Mouse (Mus musculus): ENCODE data around the gene Senp5. TPM values are rescaled to one million over a fixed set of nuclear protein-coding genes. Genes with fewer than 3 reads are reported as not detected.

The Senp5 gene
- polyA plus RNA-seq, 1 experiment = 25.6 TPM

- Histone ChIP-seq H3K27me3 (ENCODE audit: control insufficient read depth, insufficient read depth, low read length, poor library complexity, severe bottlenecking) (peaks cover 3% of the 10 kb centered on the region; the same call in 1 of the 2 replicates), H3K9ac (ENCODE audit: low read depth, poor library complexity, severe bottlenecking) (no peak overlapping the region), H3K4me1 (ENCODE audit: control insufficient read depth, insufficient read depth, low read length) (peaks cover 3% of the 10 kb centered on the region), H3K4me3 (ENCODE audit: low read depth, low read length) (no peak overlapping the region), H3K36me3 (ENCODE audit: control insufficient read depth, insufficient read depth, low read length, poor library complexity, severe bottlenecking) (no peaks in the 10 kb centered on the region), H3K9me3 (replicated peaks; ENCODE audit: control insufficient read depth, insufficient read depth, low read length, poor library complexity, severe bottlenecking) (no peaks in the 10 kb centered on the region), H3K27ac (ENCODE audit: insufficient read depth, low read length) (no peak overlapping the region)
- TF ChIP-seq CTCF (IDR thresholded peaks at IDR 0.05; ENCODE audit: low read depth, low read length) (no peak), POLR2A (IDR thresholded peaks at IDR 0.05; ENCODE audit: insufficient read depth, low read length) (no peak), EP300 (IDR thresholded peaks at IDR 0.05; ENCODE audit: insufficient read depth, low read depth, low read length) (no peak)
Observed at GRCm38 (mm10) chr16:31938856-31939255, 64.2 kb downstream of the Senp5 start.

DNA sequence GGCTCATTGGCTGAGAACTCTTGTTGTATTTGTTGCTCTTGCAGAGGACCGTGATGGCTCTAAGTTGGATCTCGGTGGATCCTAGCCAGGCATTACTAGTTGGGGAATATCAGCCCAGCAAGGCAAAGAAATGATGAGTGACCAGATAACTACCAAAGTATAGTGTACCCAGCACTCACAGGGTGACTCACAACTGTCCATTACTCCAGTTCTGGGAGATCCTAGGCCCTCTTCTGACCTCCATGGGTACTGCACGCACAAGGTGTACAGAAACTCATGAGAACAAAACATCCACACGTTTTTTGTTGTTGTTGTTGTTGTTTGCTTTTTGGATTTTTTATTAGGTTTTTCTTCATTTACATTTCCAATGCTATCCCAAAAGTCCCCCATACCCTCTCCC is 66.5 kb downstream of the Senp5 start:
- Histone ChIP-seq H3K27me3 (ENCODE audit: control insufficient read depth, insufficient read depth, low read length, poor library complexity, severe bottlenecking) (peaks cover 3% of the 10 kb centered on the region; the same call in 1 of the 2 replicates), H3K4me1 (ENCODE audit: control insufficient read depth, insufficient read depth, low read length) (peaks cover 3% of the 10 kb centered on the region), H3K27ac (ENCODE audit: insufficient read depth, low read length) (no peak overlapping the region), H3K36me3 (ENCODE audit: control insufficient read depth, insufficient read depth, low read length, poor library complexity, severe bottlenecking) (no peaks in the 10 kb centered on the region), H3K9ac (ENCODE audit: low read depth, poor library complexity, severe bottlenecking) (no peak overlapping the region), H3K4me3 (ENCODE audit: low read depth, low read length) (no peak overlapping the region), H3K9me3 (replicated peaks; ENCODE audit: control insufficient read depth, insufficient read depth, low read length, poor library complexity, severe bottlenecking) (no peaks in the 10 kb centered on the region)
- TF ChIP-seq EP300 (IDR thresholded peaks at IDR 0.05; ENCODE audit: insufficient read depth, low read depth, low read length) (no peak), POLR2A (IDR thresholded peaks at IDR 0.05; ENCODE audit: insufficient read depth, low read length) (no peak), CTCF (IDR thresholded peaks at IDR 0.05; ENCODE audit: low read depth, low read length) (no peak)

- H3K9me3 ChIP-seq (replicated peaks; ENCODE audit: control insufficient read depth, insufficient read depth, low read length, poor library complexity, severe bottlenecking) = no peaks in the 10 kb centered on the region
- H3K36me3 ChIP-seq (ENCODE audit: control insufficient read depth, insufficient read depth, low read length, poor library complexity, severe bottlenecking) = no peaks in the 10 kb centered on the region
- TF ChIP-seq POLR2A (IDR thresholded peaks at IDR 0.05; ENCODE audit: insufficient read depth, low read length) = no peak
- TF ChIP-seq CTCF (IDR thresholded peaks at IDR 0.05; ENCODE audit: low read depth, low read length) = no peak
- TF ChIP-seq EP300 (IDR thresholded peaks at IDR 0.05; ENCODE audit: insufficient read depth, low read depth, low read length) = no peak
- H3K27ac ChIP-seq (ENCODE audit: insufficient read depth, low read length) = no peak overlapping the region
- H3K4me1 ChIP-seq (ENCODE audit: control insufficient read depth, insufficient read depth, low read length) = peaks cover 2% of the 10 kb centered on the region
- H3K4me3 ChIP-seq (ENCODE audit: low read depth, low read length) = peak overlapping the region; percentile 17
- no peak overlapping the region for H3K9ac ChIP-seq (ENCODE audit: low read depth, poor library complexity, severe bottlenecking)
- H3K27me3 ChIP-seq (ENCODE audit: control insufficient read depth, insufficient read depth, low read length, poor library complexity, severe bottlenecking) = peaks cover 3% of the 10 kb centered on the region; the same call in 1 of the 2 replicates
Observed at GRCm38 (mm10) chr16:31935091-31935979, 67.8 kb downstream of the Senp5 start.

DNA sequence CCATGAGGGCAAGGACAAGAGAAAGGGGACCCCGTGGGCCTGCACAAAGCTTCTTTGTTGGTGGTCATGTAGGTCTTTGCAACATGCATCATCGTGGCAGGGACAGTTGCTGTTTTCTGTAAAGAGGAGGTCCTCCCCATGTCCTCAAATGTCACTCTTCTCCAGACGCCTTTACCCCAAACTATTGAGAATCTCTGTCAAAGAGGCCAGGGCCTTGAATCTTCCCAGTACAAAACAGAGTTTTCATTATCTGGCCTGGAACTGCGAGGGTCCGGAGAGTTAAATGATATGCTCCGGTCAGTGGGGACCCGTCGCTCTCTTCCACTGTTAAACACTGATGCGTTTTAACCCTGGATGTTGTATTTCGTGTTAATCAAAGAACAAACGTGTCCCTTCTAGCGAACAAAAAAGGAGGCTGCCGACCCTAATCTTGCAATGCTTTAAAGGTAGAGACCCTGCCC is 68.5 kb downstream of the Senp5 start:
- Histone ChIP-seq H3K4me3 (ENCODE audit: low read depth, low read length) (peak overlapping the region; percentile 17; the same call in 1 of the 2 replicates), H3K9ac (ENCODE audit: low read depth, poor library complexity, severe bottlenecking) (no peak overlapping the region), H3K9me3 (replicated peaks; ENCODE audit: control insufficient read depth, insufficient read depth, low read length, poor library complexity, severe bottlenecking) (no peaks in the 10 kb centered on the region), H3K27me3 (ENCODE audit: control insufficient read depth, insufficient read depth, low read length, poor library complexity, severe bottlenecking) (peaks cover 3% of the 10 kb centered on the region; the same call in 1 of the 2 replicates), H3K27ac (ENCODE audit: insufficient read depth, low read length) (no peak overlapping the region), H3K36me3 (ENCODE audit: control insufficient read depth, insufficient read depth, low read length, poor library complexity, severe bottlenecking) (no peaks in the 10 kb centered on the region), H3K4me1 (ENCODE audit: control insufficient read depth, insufficient read depth, low read length) (peaks cover 2% of the 10 kb centered on the region)
- TF ChIP-seq POLR2A (IDR thresholded peaks at IDR 0.05; ENCODE audit: insufficient read depth, low read length) (no peak), CTCF (IDR thresholded peaks at IDR 0.05; ENCODE audit: low read depth, low read length) (no peak), EP300 (IDR thresholded peaks at IDR 0.05; ENCODE audit: insufficient read depth, low read depth, low read length) (no peak)

DNA sequence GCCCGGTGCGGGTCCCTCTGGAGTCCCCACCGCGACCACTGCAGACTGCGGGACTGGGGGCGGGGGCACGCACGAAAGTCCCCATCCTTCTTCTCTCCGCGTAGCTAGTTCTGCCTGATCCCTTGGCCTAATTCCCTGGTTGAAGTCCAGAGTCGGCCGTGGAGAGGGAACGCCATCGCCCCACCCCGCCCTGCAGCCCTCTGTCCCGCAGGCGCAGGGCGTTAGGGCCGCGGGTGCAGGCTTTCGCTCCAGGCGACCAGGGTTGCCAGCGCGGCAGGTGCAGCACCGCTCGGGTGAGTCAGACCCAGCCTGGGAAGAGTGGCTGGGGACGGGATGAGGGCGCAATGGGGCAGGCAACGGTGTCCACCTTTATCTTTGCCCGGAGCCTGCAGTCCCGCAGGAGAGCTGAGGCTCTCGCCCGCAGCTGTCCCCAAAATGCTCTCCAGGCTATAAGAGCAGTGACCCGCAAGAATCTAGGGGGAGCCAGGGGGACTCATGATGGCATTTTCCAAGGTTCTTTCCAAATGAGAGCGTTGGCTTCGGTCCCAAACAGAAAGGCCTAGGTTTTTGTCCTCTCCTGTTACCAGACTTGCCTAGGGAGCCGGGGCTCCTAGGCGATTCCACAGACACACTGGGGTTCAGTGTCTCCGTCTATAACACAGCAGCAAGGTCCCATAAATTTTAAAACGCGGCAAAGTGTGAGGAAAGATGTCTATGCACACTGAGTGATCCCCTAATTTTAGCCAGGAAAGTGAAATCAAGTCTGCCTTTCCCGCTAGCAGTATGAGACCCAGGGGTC is 69.1 kb downstream of the Senp5 start, which contains the start of gene Pigz:
Gene Pigz, plus strand, starts transcription at position 101 of the 799 bp plus-strand sequence.
- peaks cover 2% of the 10 kb centered on the region for H3K4me1 ChIP-seq (ENCODE audit: control insufficient read depth, insufficient read depth, low read length)
- H3K4me3 ChIP-seq (ENCODE audit: low read depth, low read length) = peak within 1 kb of the TSS; percentile 44
- TF ChIP-seq EP300 (IDR thresholded peaks at IDR 0.05; ENCODE audit: insufficient read depth, low read depth, low read length) = no peak
- TF ChIP-seq POLR2A (IDR thresholded peaks at IDR 0.05; ENCODE audit: insufficient read depth, low read length) = no peak
- no peak for TF ChIP-seq CTCF (IDR thresholded peaks at IDR 0.05; ENCODE audit: low read depth, low read length)
- H3K9me3 ChIP-seq (replicated peaks; ENCODE audit: control insufficient read depth, insufficient read depth, low read length, poor library complexity, severe bottlenecking) = no peaks in the 10 kb centered on the region
- no peaks in the 10 kb centered on the region for H3K36me3 ChIP-seq (ENCODE audit: control insufficient read depth, insufficient read depth, low read length, poor library complexity, severe bottlenecking)
- H3K9ac ChIP-seq (ENCODE audit: low read depth, poor library complexity, severe bottlenecking) = no peak within 1 kb of the TSS
- H3K27me3 ChIP-seq (ENCODE audit: control insufficient read depth, insufficient read depth, low read length, poor library complexity, severe bottlenecking) = peaks cover 3% of the 10 kb centered on the region; the same call in 1 of the 2 replicates
- H3K27ac ChIP-seq (ENCODE audit: insufficient read depth, low read length) = no peak within 1 kb of the TSS

Data from ES-Bruce4 (cell line).